Mouse (Mus musculus) C2C12 (cell line): ENCODE measurements around the gene Zfp184. TPM values are rescaled to one million over a fixed set of nuclear protein-coding genes. Genes with fewer than 3 reads are reported as not detected.
A peak's percentile ranks its signal among the peaks of the same experiment; 100 is the strongest.

Source experiments
- H3K27me3 ChIP-seq: one replicate; pipeline ENCODE4 v1.6.1; 2011; ENCODE audit not compliant: control insufficient read depth, insufficient read depth, insufficient read length
- H3K36me3 ChIP-seq: one replicate; pipeline ENCODE4 v1.6.1; 2011; ENCODE audit not compliant: control insufficient read depth, insufficient read depth
- H3K4me3 ChIP-seq: one replicate; pipeline ENCODE4 v1.5.1; 2011; ENCODE audit warnings: mild to moderate bottlenecking, control low read depth; ENCODE audit not compliant: poor library complexity, insufficient read depth, severe bottlenecking
- H3K79me2 ChIP-seq: one replicate; pipeline ENCODE4 v1.6.1; 2011; ENCODE audit not compliant: control insufficient read depth, insufficient read depth
- H3K79me3 ChIP-seq: one replicate; pipeline ENCODE4 v1.6.1; 2011; ENCODE audit warnings: low read depth, control low read depth
- H3ac ChIP-seq: one replicate; pipeline ENCODE3; 2011; ENCODE audit warnings: low read depth; ENCODE audit not compliant: control insufficient read depth, insufficient read length
- CEBPB ChIP-seq: IDR thresholded peaks from one replicate; pipeline ENCODE4 v1.6.1; 2011; ENCODE audit warnings: low read depth, mild to moderate bottlenecking, control low read depth, moderate library complexity
- CTCF ChIP-seq: IDR thresholded peaks from one replicate; pipeline ENCODE4 v1.5.1; 2011; ENCODE audit not compliant: control insufficient read depth, insufficient read depth, insufficient read length
- FOSL1 ChIP-seq: IDR thresholded peaks from one replicate; pipeline ENCODE4 v1.8.0; 2011; ENCODE audit warnings: mild to moderate bottlenecking, low read length; ENCODE audit not compliant: poor library complexity, insufficient read depth, severe bottlenecking
- MAX ChIP-seq: IDR thresholded peaks from one replicate; pipeline ENCODE4 v1.6.1; 2011; ENCODE audit warnings: mild to moderate bottlenecking, control low read depth
- MYOD1 ChIP-seq: IDR thresholded peaks from one replicate; pipeline ENCODE4 v1.6.1; 2011; ENCODE audit warnings: low read depth; ENCODE audit not compliant: control insufficient read depth, insufficient read length
- MYOG ChIP-seq: IDR thresholded peaks from one replicate; pipeline ENCODE4 v1.6.1; 2011; ENCODE audit not compliant: control insufficient read depth, insufficient read length; ENCODE audit errors: extremely low read depth
- USF1 ChIP-seq: IDR thresholded peaks from one replicate; pipeline ENCODE4 v1.6.1; 2011; ENCODE audit warnings: low read depth, mild to moderate bottlenecking, control low read depth, moderate library complexity
- polyA plus RNA-seq: library from polyadenylated mRNA; unstranded; fragments of >200 nt; fragmentation: generic; extraction: Trizol; gene quantifications from one replicate; pipeline ENCODE4 v1.2.1, GENCODE M21; 2012; ENCODE audit warnings: missing spikeins

The Zfp184 gene
- polyA plus RNA-seq, 1 experiment, result 1.4 TPM

- no peaks in the 10 kb centered on the region for H3K79me2 ChIP-seq
- H3K79me3 ChIP-seq, result no peaks in the 10 kb centered on the region
- H3K36me3 ChIP-seq, result no peaks in the 10 kb centered on the region
- H3K27me3 ChIP-seq, result no peaks in the 10 kb centered on the region
- no peak for TF ChIP-seq USF1
- no peak for TF ChIP-seq MYOD1
- TF ChIP-seq FOSL1, result no peak
- no peak for TF ChIP-seq MAX
- TF ChIP-seq CEBPB, result no peak
- no peak for TF ChIP-seq MYOG
- TF ChIP-seq CTCF, result no peak
- no peak overlapping the region for H3K4me3 ChIP-seq
- H3ac ChIP-seq, result no peak overlapping the region
Observed at GRCm38 (mm10) chr13:21992550-21992949, 47.7 kb downstream of the Zfp184 start.

DNA sequence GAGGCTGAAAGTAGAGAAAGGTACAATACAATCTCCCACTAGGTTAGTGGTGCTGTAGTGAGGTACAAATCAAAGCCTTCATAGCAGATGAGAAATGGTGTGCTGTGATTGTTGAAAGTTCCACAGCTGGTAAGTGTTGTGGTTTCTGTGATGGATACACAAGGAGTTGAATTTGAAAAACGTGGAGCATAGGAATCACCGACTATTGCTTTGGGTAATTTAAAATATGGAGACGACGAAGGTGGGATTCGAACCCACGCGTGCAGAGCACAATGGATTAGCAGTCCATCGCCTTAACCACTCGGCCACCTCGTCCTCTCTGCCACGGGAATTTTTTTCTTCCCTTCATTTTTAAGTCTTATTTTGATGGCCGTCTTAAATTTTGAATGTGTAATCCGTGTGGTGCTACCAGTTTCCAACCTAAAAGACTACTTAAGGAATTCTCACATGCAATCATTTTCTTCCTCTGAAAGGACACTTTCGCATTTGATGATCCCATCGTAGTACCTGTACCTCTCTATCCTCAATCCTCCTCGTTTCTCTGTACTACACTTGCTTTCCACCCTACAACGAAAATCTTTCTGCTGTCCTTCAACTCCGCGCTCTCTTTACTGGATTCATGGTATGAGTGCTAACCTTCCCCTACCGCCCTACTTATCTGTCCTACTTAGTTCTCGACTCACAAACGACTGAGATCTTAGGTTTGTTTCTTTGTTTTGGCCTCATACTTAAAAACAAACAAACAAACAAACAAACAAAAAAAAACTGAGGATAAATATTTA is 49.3 kb downstream of the Zfp184 start:
- Histone ChIP-seq H3K79me2 (no peaks in the 10 kb centered on the region), H3K4me3 (no peak overlapping the region), H3K36me3 (no peaks in the 10 kb centered on the region), H3K27me3 (no peaks in the 10 kb centered on the region), H3K79me3 (no peaks in the 10 kb centered on the region), H3ac (no peak overlapping the region)
- TF ChIP-seq MAX, result no peak
- no peak for TF ChIP-seq FOSL1
- TF ChIP-seq CEBPB, result no peak
- TF ChIP-seq MYOD1, result no peak
- TF ChIP-seq CTCF, result no peak
- no peak for TF ChIP-seq MYOG
- TF ChIP-seq USF1, result no peak

- TF ChIP-seq CTCF, result no peak
- no peak for TF ChIP-seq MYOD1
- TF ChIP-seq CEBPB, result no peak
- TF ChIP-seq MYOG, result no peak
- TF ChIP-seq FOSL1, result no peak
- no peaks in the 10 kb centered on the region for H3K27me3 ChIP-seq
- peak overlapping the region; percentile 48 for H3K4me3 ChIP-seq
- H3K79me2 ChIP-seq, result no peaks in the 10 kb centered on the region
- peak overlapping the region; percentile 57 for H3ac ChIP-seq
- H3K79me3 ChIP-seq, result no peaks in the 10 kb centered on the region
- no peaks in the 10 kb centered on the region for H3K36me3 ChIP-seq
Observed at GRCm38 (mm10) chr13:21994896-21995295, 50.0 kb downstream of the Zfp184 start.

- Histone ChIP-seq H3K27me3 (no peaks in the 10 kb centered on the region), H3K79me3 (no peaks in the 10 kb centered on the region), H3K4me3 (peak overlapping the region; percentile 48), H3ac (peak overlapping the region; percentile 57), H3K79me2 (no peaks in the 10 kb centered on the region), H3K36me3 (no peaks in the 10 kb centered on the region)
- TF ChIP-seq MAX (peak; percentile 38), CEBPB (no peak)
Observed at GRCm38 (mm10) chr13:21995331-21995914, 50.5 kb downstream of the Zfp184 start.

DNA sequence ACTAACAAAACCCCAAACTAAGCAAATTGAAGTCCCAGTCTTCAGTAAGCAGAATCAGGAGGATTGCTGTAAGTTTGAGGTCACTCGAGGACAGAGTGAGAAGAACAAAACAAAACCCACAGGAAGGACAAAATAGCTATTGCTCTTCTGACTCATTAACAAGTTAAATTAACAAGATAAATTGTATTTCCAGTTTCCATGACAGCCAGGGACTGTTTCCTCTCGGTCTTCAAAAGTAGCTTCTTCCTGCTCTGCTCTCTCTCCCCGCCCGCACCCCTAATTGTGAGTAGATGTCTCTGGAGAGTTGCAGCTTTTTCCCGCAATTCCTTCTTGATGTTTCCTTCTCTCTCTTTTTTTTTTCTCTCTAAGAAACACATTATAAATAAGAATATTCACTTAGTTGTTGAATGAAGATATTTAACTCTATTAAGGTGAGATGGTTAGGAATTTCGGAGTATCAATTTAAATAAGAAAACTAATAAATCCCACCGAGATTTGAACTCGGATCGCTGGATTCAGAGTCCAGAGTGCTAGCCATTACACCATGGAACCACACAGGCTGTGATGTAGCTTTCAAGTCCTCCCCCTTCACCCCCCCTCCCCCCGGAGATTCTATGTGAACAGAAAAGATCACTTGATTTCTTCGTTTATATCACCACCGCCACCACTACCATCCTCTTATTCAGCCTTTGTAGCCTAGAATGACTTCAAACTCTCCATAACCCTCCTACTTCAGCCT is 51.4 kb downstream of the Zfp184 start:
- Histone ChIP-seq H3K36me3 (no peaks in the 10 kb centered on the region), H3ac (no peak overlapping the region), H3K27me3 (no peaks in the 10 kb centered on the region), H3K4me3 (peak overlapping the region; percentile 28), H3K79me2 (no peaks in the 10 kb centered on the region), H3K79me3 (no peaks in the 10 kb centered on the region)
- TF ChIP-seq CTCF (no peak), CEBPB (no peak), MYOD1 (no peak), FOSL1 (no peak), USF1 (no peak), MYOG (no peak), MAX (no peak)

- no peaks in the 10 kb centered on the region for H3K79me2 ChIP-seq
- peak overlapping the region; percentile 28 for H3K4me3 ChIP-seq
- TF ChIP-seq MYOD1, result no peak
- no peak for TF ChIP-seq CEBPB
- no peak for TF ChIP-seq USF1
- TF ChIP-seq MYOG, result no peak
- TF ChIP-seq MAX, result no peak
- no peak for TF ChIP-seq FOSL1
- TF ChIP-seq CTCF, result no peak
- no peaks in the 10 kb centered on the region for H3K79me3 ChIP-seq
- no peaks in the 10 kb centered on the region for H3K36me3 ChIP-seq
- no peaks in the 10 kb centered on the region for H3K27me3 ChIP-seq
- H3ac ChIP-seq, result no peak overlapping the region
Observed at GRCm38 (mm10) chr13:21996840-21997185, 51.9 kb downstream of the Zfp184 start.
